Mouse (Mus musculus) myocyte (in vitro differentiated cells): ENCODE measurements around the gene Pacsin3. TPM values are rescaled to one million over a fixed set of nuclear protein-coding genes. Genes with fewer than 3 reads are reported as not detected.

Source experiments
- H3K27me3 ChIP-seq: one replicate; pipeline ENCODE4 v1.6.1; 2011; ENCODE audit not compliant: control insufficient read depth, insufficient read depth, insufficient read length
- H3K36me3 ChIP-seq: one replicate; pipeline ENCODE4 v1.6.1; 2011; ENCODE audit not compliant: control insufficient read depth, insufficient read depth
- H3K4me2 ChIP-seq: one replicate; pipeline ENCODE4 v1.6.1; 2011; ENCODE audit warnings: low read depth, control low read depth
- H3K4me3 ChIP-seq: one replicate; pipeline ENCODE4 v1.5.1; 2011; ENCODE audit warnings: mild to moderate bottlenecking, control low read depth, moderate library complexity
- H3K79me2 ChIP-seq: one replicate; pipeline ENCODE4 v1.6.1; 2011; ENCODE audit not compliant: control insufficient read depth, insufficient read depth
- H3ac ChIP-seq: one replicate; pipeline ENCODE4 v1.6.1; 2011; ENCODE audit not compliant: control insufficient read depth, insufficient read length
- CEBPB ChIP-seq: IDR thresholded peaks from 2 replicates; pipeline ENCODE4 v1.6.1; 2011; ENCODE audit warnings: mild to moderate bottlenecking, moderate library complexity; ENCODE audit not compliant: poor library complexity, insufficient read depth, severe bottlenecking
- E2F4 ChIP-seq: IDR thresholded peaks from one replicate; pipeline ENCODE4 v1.6.1; 2011; ENCODE audit warnings: mild to moderate bottlenecking, control low read depth, moderate library complexity; ENCODE audit not compliant: insufficient read depth
- MAX ChIP-seq: IDR thresholded peaks from one replicate; pipeline ENCODE4 v1.6.1; 2011; ENCODE audit warnings: low read depth, mild to moderate bottlenecking, control low read depth
- MYOD1 ChIP-seq, 3 experiments: IDR thresholded peaks; one replicate each; pipeline ENCODE4 v1.6.1; 2011; ENCODE audit warnings: control low read depth in 2 of 3, low read depth in 2 of 3, mild to moderate bottlenecking in 2 of 3, moderate library complexity in 1 of 3; ENCODE audit not compliant: insufficient read length in 2 of 3, control insufficient read depth in 1 of 3
- MYOG ChIP-seq, 3 experiments: IDR thresholded peaks; one replicate each; pipeline ENCODE4 v1.6.1; 2011; ENCODE audit warnings: control low read depth in 2 of 3, low read depth in 2 of 3, mild to moderate bottlenecking in 2 of 3; ENCODE audit not compliant: insufficient read length in 2 of 3, control insufficient read depth in 1 of 3, insufficient read depth in 1 of 3
- POLR2A ChIP-seq: IDR thresholded peaks from one replicate; pipeline ENCODE4 v1.6.1; 2011; ENCODE audit warnings: low read depth, mild to moderate bottlenecking, control low read depth, moderate library complexity; ENCODE audit not compliant: insufficient read length
- POLR2AphosphoS2 ChIP-seq: IDR thresholded peaks from one replicate; pipeline ENCODE4 v1.6.1; 2011; ENCODE audit warnings: low read depth, control low read depth; ENCODE audit not compliant: insufficient read length
- REST ChIP-seq: IDR thresholded peaks from one replicate; pipeline ENCODE4 v1.6.1; 2011; ENCODE audit warnings: mild to moderate bottlenecking, control low read depth, moderate library complexity; ENCODE audit not compliant: insufficient read depth, insufficient read length
- SRF ChIP-seq: IDR thresholded peaks from one replicate; pipeline ENCODE4 v1.6.1; 2011; ENCODE audit warnings: low read depth; ENCODE audit not compliant: control insufficient read depth, insufficient read length
- TCF12 ChIP-seq: IDR thresholded peaks from one replicate; pipeline ENCODE4 v1.6.1; 2011; ENCODE audit warnings: mild to moderate bottlenecking, control low read depth; ENCODE audit not compliant: poor library complexity, insufficient read depth, severe bottlenecking
- TCF3 ChIP-seq: IDR thresholded peaks from one replicate; pipeline ENCODE4 v1.6.1; 2011; ENCODE audit warnings: low read depth, control low read depth; ENCODE audit not compliant: insufficient read length
- USF1 ChIP-seq: IDR thresholded peaks from one replicate; pipeline ENCODE4 v1.6.1; 2011; ENCODE audit warnings: low read depth, mild to moderate bottlenecking, control low read depth, moderate library complexity
- polyA plus RNA-seq: library from polyadenylated mRNA; unstranded; fragments of >200 nt; fragmentation: generic; extraction: Trizol; gene quantifications from one replicate; pipeline ENCODE4 v1.2.1, GENCODE M21; 2012; ENCODE audit warnings: missing spikeins

Gene Pacsin3
- polyA plus RNA-seq = 141 TPM

DNA sequence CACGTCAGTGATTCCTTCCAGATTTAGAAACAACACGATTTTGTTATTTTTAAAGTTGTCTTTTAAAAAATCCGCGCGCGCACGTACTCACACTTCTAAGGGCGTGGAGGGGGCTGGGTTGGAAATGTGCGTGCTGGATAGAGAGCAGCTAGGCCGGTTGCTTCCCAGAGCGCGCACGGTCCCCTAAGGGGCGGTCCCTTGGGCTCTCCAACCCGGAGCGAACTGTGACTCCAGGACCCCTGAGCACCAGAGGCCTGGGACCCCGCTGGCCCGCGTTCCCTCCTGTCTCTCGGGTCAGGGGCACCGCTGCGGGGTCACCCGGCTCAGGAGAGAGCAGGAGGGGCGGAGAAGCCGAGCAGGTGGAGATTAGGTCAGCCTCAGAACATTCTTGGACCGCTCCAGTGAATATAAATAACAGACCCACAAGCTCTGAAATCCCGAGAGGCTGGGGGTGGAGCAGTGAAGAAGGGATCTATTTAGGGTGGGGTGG lies at the start of gene Pacsin3:
Gene Pacsin3 (plus strand): TSS at position 294 of the 490 bp plus-strand sequence.
- TF ChIP-seq POLR2AphosphoS2 (no peak), MYOG (IDR thresholded peaks at IDR 0.05; ENCODE audit: control insufficient read depth in 1 of 3, insufficient read depth in 1 of 3, insufficient read length in 2 of 3, low read depth in 2 of 3) (peak in 1 of 3 experiments; percentile 35), USF1 (no peak), MAX (no peak), MYOD1 (IDR thresholded peaks at IDR 0.05; ENCODE audit: control insufficient read depth in 1 of 3, insufficient read length in 2 of 3, low read depth in 2 of 3) (no peak), TCF12 (no peak)

GRCm38 (mm10) chr2:91206254-91206775 lies 49.4 kb upstream of the Pacsin3 start:
- H3K27me3 ChIP-seq = no peaks in the 10 kb centered on the region
- H3ac ChIP-seq = no peak overlapping the region
- no peak overlapping the region for H3K4me3 ChIP-seq
- TF ChIP-seq POLR2AphosphoS2 (no peak), POLR2A (no peak), REST (no peak), TCF3 (no peak), MYOD1 (IDR thresholded peaks at IDR 0.05; ENCODE audit: control insufficient read depth in 1 of 3, insufficient read length in 2 of 3, low read depth in 2 of 3) (no peak), E2F4 (no peak), MAX (no peak), MYOG (IDR thresholded peaks at IDR 0.05; ENCODE audit: control insufficient read depth in 1 of 3, insufficient read depth in 1 of 3, insufficient read length in 2 of 3, low read depth in 2 of 3) (no peak), TCF12 (no peak), USF1 (no peak), CEBPB (no peak), SRF (no peak)
- H3K36me3 ChIP-seq = peaks cover 31% of the 10 kb centered on the region
- no peaks in the 10 kb centered on the region for H3K79me2 ChIP-seq
- H3K4me2 ChIP-seq = no peak overlapping the region

More for the DNA sequence above, at the start of gene Pacsin3:
- Histone ChIP-seq H3K4me3 (peak within 1 kb of the TSS; percentile 89), H3ac (peak within 1 kb of the TSS; percentile 42), H3K4me2 (peak within 1 kb of the TSS; percentile 90), H3K36me3 (no peaks in the 10 kb centered on the region), H3K79me2 (peaks cover 14% of the 10 kb centered on the region), H3K27me3 (no peaks in the 10 kb centered on the region)

- TF ChIP-seq MYOD1 (IDR thresholded peaks at IDR 0.05; ENCODE audit: control insufficient read depth in 1 of 3, insufficient read length in 2 of 3, low read depth in 2 of 3) = no peak
- no peak for TF ChIP-seq TCF12
- no peak for TF ChIP-seq MAX
- TF ChIP-seq SRF = no peak
- TF ChIP-seq MYOG (IDR thresholded peaks at IDR 0.05; ENCODE audit: control insufficient read depth in 1 of 3, insufficient read depth in 1 of 3, insufficient read length in 2 of 3, low read depth in 2 of 3) = no peak
- no peak for TF ChIP-seq REST
- no peak for TF ChIP-seq E2F4
- TF ChIP-seq USF1 = no peak
- no peak for TF ChIP-seq POLR2A
- TF ChIP-seq CEBPB = no peak
- TF ChIP-seq POLR2AphosphoS2 = no peak
- TF ChIP-seq TCF3 = no peak
- Histone ChIP-seq H3K4me3 (no peak overlapping the region), H3K27me3 (no peaks in the 10 kb centered on the region)
Measured at GRCm38 (mm10) chr2:91213311-91213710, 42.4 kb upstream of the Pacsin3 start.

DNA sequence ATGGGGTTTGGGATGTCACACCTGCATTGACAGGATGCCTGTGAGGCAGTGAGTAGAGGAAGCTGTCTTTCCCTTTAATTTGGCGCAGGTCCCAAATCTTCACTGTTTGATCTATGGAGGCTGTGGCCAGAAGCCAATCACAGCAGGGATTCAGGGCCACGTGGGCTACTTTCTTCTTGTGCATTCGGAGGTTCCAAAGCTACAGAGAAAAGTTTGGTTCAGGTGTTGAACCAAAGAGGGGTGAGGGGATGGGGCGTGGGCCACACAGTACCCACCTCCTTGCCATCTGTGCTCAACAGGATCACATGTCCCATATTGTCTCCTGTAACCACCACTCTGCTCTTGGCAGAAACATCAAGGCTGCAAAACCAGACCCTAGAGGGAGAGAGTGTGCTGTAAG lies 38.7 kb upstream of the Pacsin3 start:
- H3K4me3 ChIP-seq = no peak overlapping the region

More at GRCm38 (mm10) chr2:91213311-91213710, 42.4 kb upstream of the Pacsin3 start:
- H3K4me2 ChIP-seq = no peak overlapping the region
- H3K79me2 ChIP-seq = no peaks in the 10 kb centered on the region
- H3ac ChIP-seq = no peak overlapping the region
- H3K36me3 ChIP-seq = peaks cover 42% of the 10 kb centered on the region

GRCm38 (mm10) chr2:91220501-91220900 lies 35.3 kb upstream of the Pacsin3 start:
- H3K27me3 ChIP-seq = no peaks in the 10 kb centered on the region
- TF ChIP-seq MYOD1 (IDR thresholded peaks at IDR 0.05; ENCODE audit: control insufficient read depth in 1 of 3, insufficient read length in 2 of 3, low read depth in 2 of 3) (no peak), TCF12 (no peak), TCF3 (no peak), CEBPB (no peak), USF1 (no peak), POLR2AphosphoS2 (no peak), POLR2A (no peak), E2F4 (no peak), SRF (no peak), MYOG (IDR thresholded peaks at IDR 0.05; ENCODE audit: control insufficient read depth in 1 of 3, insufficient read depth in 1 of 3, insufficient read length in 2 of 3, low read depth in 2 of 3) (no peak), MAX (no peak), REST (no peak)
- no peak overlapping the region for H3ac ChIP-seq
- no peaks in the 10 kb centered on the region for H3K36me3 ChIP-seq
- no peaks in the 10 kb centered on the region for H3K79me2 ChIP-seq
- no peak overlapping the region for H3K4me2 ChIP-seq
- no peak overlapping the region for H3K4me3 ChIP-seq

More for the DNA sequence above, 38.7 kb upstream of the Pacsin3 start:
- Histone ChIP-seq H3ac (no peak overlapping the region), H3K79me2 (no peaks in the 10 kb centered on the region), H3K27me3 (no peaks in the 10 kb centered on the region), H3K36me3 (peaks cover 10% of the 10 kb centered on the region), H3K4me2 (no peak overlapping the region)
- TF ChIP-seq POLR2A (no peak), MYOG (IDR thresholded peaks at IDR 0.05; ENCODE audit: control insufficient read depth in 1 of 3, insufficient read depth in 1 of 3, insufficient read length in 2 of 3, low read depth in 2 of 3) (no peak), REST (no peak), MAX (no peak), MYOD1 (IDR thresholded peaks at IDR 0.05; ENCODE audit: control insufficient read depth in 1 of 3, insufficient read length in 2 of 3, low read depth in 2 of 3) (no peak)
